In genomic region chr7:16628096-16628771, GRCm38 (mm10) we compare ENCODE assay signal across 8 mouse cellular contexts. TPM values are rescaled to one million over a fixed set of nuclear protein-coding genes. Genes with fewer than 3 reads are reported as not detected.
DNase-seq lines count a peak whose midpoint lies in the region; ATAC-seq and TF ChIP-seq lines count a peak whose summit lies in the region.

No protein-coding gene starts in this region.

- peak; percentile 63 for TF ChIP-seq CTCF in G1E (IDR thresholded peaks at IDR 0.05; ENCODE audit: low read depth, low read length)

- DNase-seq in 3T3-L1 (ENCODE audit: low read depth, low spot score) (peak; percentile 83), G1E (ENCODE audit: low spot score) (no peak), liver (peak; percentile 64)
- DNase-seq in cerebellum, adult 9-11 months: peak; percentile 52
- DNase-seq in frontal cortex, postnatal 14 days (ENCODE audit: low spot score in 2 of 2): peak; percentile 32 to 67
- peak; percentile 55 to 67 for DNase-seq in natural killer cell, adult 2 months (ENCODE audit: low spot score in 2 of 2)
- DNase-seq in testis, postnatal 10 days (ENCODE audit: low spot score): peak; percentile 80

- no peak overlapping the region for H3K4me2 ChIP-seq in intestine, embryonic 16.5 days (ENCODE audit: low read depth, low read length)

- H3K9ac ChIP-seq in intestine, embryonic 16.5 days (ENCODE audit: low read depth, low read length): no peak overlapping the region

- H3K9me3 ChIP-seq in G1E (replicated peaks): no peaks in the 10 kb centered on the region
- H3K9me3 ChIP-seq in intestine, embryonic 16.5 days (ENCODE audit: control insufficient read depth, low read length): no peaks in the 10 kb centered on the region

- no peak overlapping the region for H3K4me3 ChIP-seq in G1E (ENCODE audit: low read depth, low read length)
- no peak overlapping the region for H3K4me3 ChIP-seq in intestine, embryonic 16.5 days (ENCODE audit: low read length)

- no peak overlapping the region for H3K27ac ChIP-seq in intestine, embryonic 16.5 days (ENCODE audit: low read length)

- peaks cover 5% of the 10 kb centered on the region; the same call in 1 of the 2 replicates for H3K4me1 ChIP-seq in G1E (ENCODE audit: insufficient read depth, low read depth, low read length)
- H3K4me1 ChIP-seq in intestine, embryonic 16.5 days (ENCODE audit: control insufficient read depth, insufficient read depth, low read length): no peaks in the 10 kb centered on the region; the same call in 1 of the 2 replicates

- no peak for ATAC-seq in G1E (ENCODE audit: extremely low read depth, insufficient number of reproducible peaks, low FRiP score, poor library complexity, severe bottlenecking)
- ATAC-seq in intestine, embryonic 16.5 days: peak; percentile 59; the same call in 1 of the 2 replicates

- peaks cover 6% of the 10 kb centered on the region; the same call in 1 of the 2 replicates for H3K27me3 ChIP-seq in G1E (ENCODE audit: insufficient read depth, low read length)
- H3K27me3 ChIP-seq in intestine, embryonic 16.5 days (replicated peaks; ENCODE audit: control insufficient read depth, insufficient read depth, low read length): no peaks in the 10 kb centered on the region

- no peaks in the 10 kb centered on the region for H3K36me3 ChIP-seq in G1E (replicated peaks)
- no peaks in the 10 kb centered on the region for H3K36me3 ChIP-seq in intestine, embryonic 16.5 days (ENCODE audit: control insufficient read depth, insufficient read depth, low read length)

- 37% methylated on average over 12 of the region's 12 CpGs for WGBS in intestine, embryonic 16.5 days

RNA-seq across cellular contexts. Expression of gene Arhgap35, which starts 13.4 kb away (rescaled TPM):
- 12.2 and 14.4 TPM in 2 replicates for total RNA-seq in G1E (2014; fragmentation: Nextera tagmentation)
- total RNA-seq in G1E (2017): 7.0 and 8.0 TPM in 2 replicates
- 2.3 and 3.5 TPM in 2 replicates for polyA plus RNA-seq in G1E (2012)
- 7.3 and 7.8 TPM in 2 replicates for polyA plus RNA-seq in intestine, embryonic 16.5 days (2015; fragmentation: Nextera tagmentation; extraction: Ambion mirVana)

RNA-seq across cellular contexts. Expression of gene Ceacam15, which starts 47.3 kb away (rescaled TPM):
- not detected in 2 replicates for total RNA-seq in G1E (2014; fragmentation: Nextera tagmentation)
- total RNA-seq in G1E (2017): 0.27 TPM in 1 of 2 replicates, not detected in the other
- polyA plus RNA-seq in G1E (2012): not detected in 2 replicates
- not detected in 2 replicates for polyA plus RNA-seq in intestine, embryonic 16.5 days (2015; fragmentation: Nextera tagmentation; extraction: Ambion mirVana)
